Mouse (Mus musculus) forebrain, embryonic 13.5 days (tissue): ENCODE measurements around the gene F2rl1. TPM values are rescaled to one million over a fixed set of nuclear protein-coding genes. Genes with fewer than 3 reads are reported as not detected.

ENCODE experiments used
- ATAC-seq: fragments of 200-750 bp; cut with Nextera tagmentation; 2 replicates; pipeline ENCODE4 v1.8.0; 2017
- H3K27ac ChIP-seq: fragments of 300-500 bp; sonication (generic); 2 replicates; pipeline ENCODE4 v1.5.1; 2015; ENCODE audit warnings: inconsistent platforms, mild to moderate bottlenecking, moderate library complexity
- H3K27me3 ChIP-seq: fragments of 300-500 bp; sonication (generic); 2 replicates; pipeline ENCODE4 v1.6.1; 2015; ENCODE audit warnings: mild to moderate bottlenecking, inconsistent platforms
- H3K36me3 ChIP-seq: fragments of 300-500 bp; sonication (generic); 2 replicates; pipeline ENCODE4 v1.6.1; 2015; ENCODE audit warnings: mild to moderate bottlenecking, inconsistent platforms; ENCODE audit not compliant: poor library complexity, severe bottlenecking
- H3K4me1 ChIP-seq: fragments of 300-500 bp; sonication (generic); 2 replicates; pipeline ENCODE4 v1.6.1; 2015; ENCODE audit warnings: inconsistent platforms
- H3K4me2 ChIP-seq: fragments of 300-500 bp; sonication (generic); 2 replicates; pipeline ENCODE4 v1.6.1; 2015; ENCODE audit warnings: inconsistent platforms, mild to moderate bottlenecking, moderate library complexity
- H3K4me3 ChIP-seq: fragments of 300-500 bp; sonication (generic); 2 replicates; pipeline ENCODE4 v1.5.1; 2015; ENCODE audit warnings: mild to moderate bottlenecking, inconsistent platforms
- H3K9ac ChIP-seq: fragments of 300-500 bp; sonication (generic); 2 replicates; pipeline ENCODE4 v1.6.1; 2015; ENCODE audit warnings: mild to moderate bottlenecking, inconsistent platforms
- H3K9me3 ChIP-seq: fragments of 300-500 bp; sonication (generic); replicated peaks from 2 replicates; pipeline ENCODE4 v1.6.1; 2016; ENCODE audit warnings: inconsistent platforms
- WGBS: fragments of 180-500 bp; shearing (Covaris S2); methylation state at CpG from one replicate; pipeline ENCODE4 v1.1.7; 2015; 5-methylcytosine and 5-hydroxymethylcytosine counted together
- polyA plus RNA-seq: library from polyadenylated mRNA; unstranded; fragments of >200 nt; fragmentation: Nextera tagmentation; extraction: Ambion mirVana; gene quantifications from 2 replicates; pipeline ENCODE4 v1.2.1, GENCODE M21; 2015

F2rl1 gene
- polyA plus RNA-seq, 1 experiment from 2014 or later: 0.08 TPM

DNA sequence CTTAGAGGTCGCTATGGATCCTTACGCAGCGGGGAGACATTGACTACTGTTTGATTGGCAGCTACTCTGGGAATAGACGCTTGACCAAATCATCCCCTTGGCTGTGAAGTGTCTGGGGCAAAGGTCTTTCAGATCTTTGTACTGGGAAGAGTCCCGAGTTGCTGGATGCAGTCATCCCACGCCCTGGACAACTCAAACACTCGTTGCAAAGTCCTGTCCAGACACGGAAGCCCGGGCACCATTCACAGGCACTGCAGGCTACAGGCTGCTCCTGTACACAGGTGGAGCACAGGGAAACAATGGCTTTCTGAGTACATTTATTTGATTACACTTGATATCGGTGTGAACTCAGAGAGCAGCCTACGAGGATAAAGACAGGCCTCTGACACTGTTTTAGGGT is 33.7 kb downstream of the F2rl1 start:
- Histone ChIP-seq H3K4me2 (no peak overlapping the region), H3K36me3 (no peaks in the 10 kb centered on the region), H3K4me3 (no peak overlapping the region), H3K27ac (no peak overlapping the region), H3K27me3 (no peaks in the 10 kb centered on the region), H3K9ac (no peak overlapping the region), H3K9me3 (no peaks in the 10 kb centered on the region), H3K4me1 (no peaks in the 10 kb centered on the region)
- no peak for ATAC-seq
- WGBS: 64% methylated on average over 11 of the region's 11 CpGs

- no peak overlapping the region for H3K4me2 ChIP-seq
- no peak overlapping the region for H3K4me3 ChIP-seq
- no peaks in the 10 kb centered on the region for H3K27me3 ChIP-seq
- H3K36me3 ChIP-seq: no peaks in the 10 kb centered on the region
- H3K9ac ChIP-seq: no peak overlapping the region
- no peak overlapping the region for H3K27ac ChIP-seq
- 39% methylated on average over 5 of the region's 5 CpGs for WGBS
- 0 out of 2 replicates have a peak, but pooled peaks cover 3% of the 10 kb centered on the region for H3K4me1 ChIP-seq
- H3K9me3 ChIP-seq: no peaks in the 10 kb centered on the region
- no peak for ATAC-seq
Measured at GRCm38 (mm10) chr13:95484664-95485063, 40.4 kb downstream of the F2rl1 start.

DNA sequence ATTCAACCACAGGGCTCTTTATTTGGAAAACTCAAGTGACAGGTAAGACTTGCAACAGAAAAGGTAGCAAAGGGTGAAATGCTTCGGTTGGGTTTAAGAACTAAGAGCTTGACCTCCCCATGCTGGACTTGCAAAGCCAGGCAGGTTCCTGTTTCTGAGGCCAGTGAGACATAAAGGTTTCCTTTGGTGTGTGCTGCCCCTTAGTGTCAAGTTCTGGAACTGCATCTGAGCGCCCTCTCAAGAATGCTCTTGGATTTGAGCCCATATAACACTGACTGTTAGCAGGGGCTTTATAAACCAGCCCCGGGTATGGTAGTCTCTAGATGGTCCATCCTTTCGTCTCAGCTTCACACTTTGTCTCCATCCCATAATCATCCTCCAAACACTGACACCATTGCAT is 43.6 kb downstream of the F2rl1 start:
- no peaks in the 10 kb centered on the region for H3K36me3 ChIP-seq
- H3K4me1 ChIP-seq: 0 out of 2 replicates have a peak, but pooled peaks cover 3% of the 10 kb centered on the region
- H3K4me2 ChIP-seq: no peak overlapping the region
- no peaks in the 10 kb centered on the region for H3K9me3 ChIP-seq
- 11% methylated on average over 4 of the region's 4 CpGs for WGBS
- H3K9ac ChIP-seq: no peak overlapping the region
- no peaks in the 10 kb centered on the region for H3K27me3 ChIP-seq
- H3K27ac ChIP-seq: no peak overlapping the region
- H3K4me3 ChIP-seq: no peak overlapping the region
- peak; percentile 55; the same call in 1 of the 2 replicates for ATAC-seq

- Histone ChIP-seq H3K27me3 (no peaks in the 10 kb centered on the region), H3K4me3 (no peak within 1 kb of the TSS), H3K36me3 (no peaks in the 10 kb centered on the region), H3K27ac (no peak within 1 kb of the TSS), H3K9ac (no peak within 1 kb of the TSS), H3K4me2 (no peak within 1 kb of the TSS), H3K4me1 (no peaks in the 10 kb centered on the region), H3K9me3 (no peaks in the 10 kb centered on the region)
- WGBS: 92% methylated on average over 21 of the region's 21 CpGs
- no peak for ATAC-seq
Measured at GRCm38 (mm10) chr13:95478671-95479413, 46.2 kb downstream of the F2rl1 start, which contains the start of gene S100z. Gene S100z, minus strand, starts transcription at chr13:95478721.

DNA sequence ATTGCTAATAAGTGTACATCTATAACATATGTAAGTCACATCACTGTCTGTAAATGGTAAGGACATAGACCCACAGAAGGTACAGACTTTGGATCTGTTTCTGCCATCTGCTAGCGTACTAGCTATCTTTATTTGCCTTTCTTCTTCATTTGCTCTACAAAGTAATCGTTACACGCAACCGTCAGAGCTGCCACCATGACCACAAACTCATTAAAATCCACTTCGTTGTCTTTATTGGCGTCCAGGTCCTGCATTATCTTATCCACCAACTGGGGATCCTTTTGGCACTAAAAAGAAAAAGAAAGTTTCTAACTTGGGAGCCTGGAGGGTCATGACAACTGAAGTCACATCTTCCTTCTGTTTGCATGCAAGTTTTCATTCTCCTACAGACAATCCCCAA is 47.9 kb downstream of the F2rl1 start:
- Histone ChIP-seq H3K36me3 (no peaks in the 10 kb centered on the region), H3K9me3 (no peaks in the 10 kb centered on the region), H3K9ac (no peak overlapping the region), H3K27ac (no peak overlapping the region), H3K4me3 (no peak overlapping the region), H3K27me3 (no peaks in the 10 kb centered on the region), H3K4me1 (no peaks in the 10 kb centered on the region), H3K4me2 (no peak overlapping the region)
- no peak for ATAC-seq
- 82% methylated on average over 6 of the region's 6 CpGs for WGBS

- Histone ChIP-seq H3K36me3 (no peaks in the 10 kb centered on the region), H3K9me3 (no peaks in the 10 kb centered on the region), H3K4me2 (no peak overlapping the region), H3K27ac (no peak overlapping the region), H3K9ac (no peak overlapping the region), H3K27me3 (no peaks in the 10 kb centered on the region), H3K4me1 (no peaks in the 10 kb centered on the region), H3K4me3 (no peak overlapping the region)
- ATAC-seq: no peak
- 74% methylated on average over 7 of the region's 7 CpGs for WGBS
Measured at GRCm38 (mm10) chr13:95475124-95475523, 49.9 kb downstream of the F2rl1 start.

DNA sequence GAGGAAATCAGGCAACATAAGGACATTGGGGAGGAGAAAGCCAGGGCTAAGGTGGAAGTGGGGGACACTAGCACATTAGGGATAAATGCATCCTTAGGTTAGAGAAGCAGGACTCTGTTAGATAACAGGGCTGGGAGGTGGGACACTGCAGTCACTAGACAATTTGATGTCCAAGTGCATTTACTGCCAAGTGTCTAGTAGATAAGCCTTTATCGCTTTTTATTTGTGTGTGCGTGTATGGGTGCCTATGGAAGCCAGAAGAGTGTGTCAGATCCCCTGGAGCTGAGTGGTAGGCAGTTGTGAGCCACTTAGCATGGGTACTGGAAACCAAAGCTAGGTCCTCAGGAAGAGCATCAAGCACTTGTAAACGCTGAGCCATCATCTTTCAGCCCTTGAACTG is 50.7 kb downstream of the F2rl1 start:
- Histone ChIP-seq H3K9me3 (no peaks in the 10 kb centered on the region), H3K9ac (no peak overlapping the region), H3K36me3 (no peaks in the 10 kb centered on the region), H3K4me1 (no peaks in the 10 kb centered on the region), H3K4me2 (no peak overlapping the region), H3K27ac (no peak overlapping the region), H3K4me3 (no peak overlapping the region), H3K27me3 (no peaks in the 10 kb centered on the region)
- 86% methylated on average over 3 of the region's 3 CpGs for WGBS
- no peak for ATAC-seq

- no peak overlapping the region for H3K27ac ChIP-seq
- H3K36me3 ChIP-seq: no peaks in the 10 kb centered on the region
- H3K9ac ChIP-seq: no peak overlapping the region
- H3K4me3 ChIP-seq: no peak overlapping the region
- H3K4me2 ChIP-seq: no peak overlapping the region
- H3K27me3 ChIP-seq: no peaks in the 10 kb centered on the region
- H3K4me1 ChIP-seq: no peaks in the 10 kb centered on the region
- no peak for ATAC-seq
- 45% methylated on average over 2 of the region's 2 CpGs for WGBS
- no peaks in the 10 kb centered on the region for H3K9me3 ChIP-seq
Measured at GRCm38 (mm10) chr13:95470970-95471369, 54.1 kb downstream of the F2rl1 start.

Other genes starting within 250 kb of the F2rl1 start
- gene Zbed3, start 201.6 kb downstream of the F2rl1 start, polyA plus RNA-seq: 49.7 and 53.6 TPM in 2 replicates
- 41.7 and 42.0 TPM in 2 replicates for gene Aggf1, start 149.9 kb downstream of the F2rl1 start, polyA plus RNA-seq
- 0.37 TPM in 2 replicates for gene Crhbp, start 80.3 kb downstream of the F2rl1 start, polyA plus RNA-seq
- gene S100z, start 46.5 kb downstream of the F2rl1 start, polyA plus RNA-seq: not detected in 2 replicates
- gene F2r, start 93.3 kb upstream of the F2rl1 start, polyA plus RNA-seq: 92.3 and 95.1 TPM in 2 replicates
- 0.52 and 0.58 TPM in 2 replicates for gene F2rl2, start 171.6 kb upstream of the F2rl1 start, polyA plus RNA-seq